Mouse (Mus musculus) MEL (cell line): Measurements from ENCODE around the gene Scin.

ENCODE experiments used
- CTCF ChIP-seq, 3 experiments: IDR thresholded peaks in 2 of 3; conservative IDR thresholded peaks in 1 of 3; 2 replicates each; pipeline ENCODE4 v1.5.1; 2011 to 2012; ENCODE audit warnings: low read length in 3 of 3, low read depth in 2 of 3, mild to moderate bottlenecking in 2 of 3, improper control_type of control experiment in 1 of 3, inconsistent platforms in 1 of 3, mixed read lengths in 1 of 3, moderate library complexity in 1 of 3; ENCODE audit not compliant: control insufficient read depth in 1 of 3, insufficient read depth in 1 of 3, poor library complexity in 1 of 3, severe bottlenecking in 1 of 3
- GABPA ChIP-seq: IDR thresholded peaks from 2 replicates; pipeline ENCODE4 v1.6.1; 2012; ENCODE audit warnings: low read depth, mild to moderate bottlenecking, inconsistent platforms, low read length, improper control_type of control experiment, moderate library complexity
- HCFC1 ChIP-seq: IDR thresholded peaks from 2 replicates; pipeline ENCODE4 v1.6.1; 2012; ENCODE audit warnings: low read depth, mild to moderate bottlenecking, inconsistent platforms, low read length, improper control_type of control experiment, moderate library complexity
- POLR2A ChIP-seq, 2 experiments: IDR thresholded peaks; 2 replicates each; pipeline ENCODE4 v1.6.1; 2011 to 2012; ENCODE audit warnings: low read length in 2 of 2, mild to moderate bottlenecking in 2 of 2, control low read depth in 1 of 2, improper control_type of control experiment in 1 of 2, low read depth in 1 of 2, moderate library complexity in 1 of 2; ENCODE audit not compliant: control insufficient read depth in 1 of 2, insufficient read depth in 1 of 2, poor library complexity in 1 of 2
- TAL1 ChIP-seq: IDR thresholded peaks from 2 replicates; pipeline ENCODE4 v1.6.1; 2012; ENCODE audit warnings: mild to moderate bottlenecking, inconsistent platforms, low read length, moderate library complexity, mixed read lengths
- ZNF384 ChIP-seq: IDR thresholded peaks from 2 replicates; pipeline ENCODE4 v1.6.1; 2012; ENCODE audit warnings: low read depth, mild to moderate bottlenecking, inconsistent platforms, low read length, improper control_type of control experiment

DNA sequence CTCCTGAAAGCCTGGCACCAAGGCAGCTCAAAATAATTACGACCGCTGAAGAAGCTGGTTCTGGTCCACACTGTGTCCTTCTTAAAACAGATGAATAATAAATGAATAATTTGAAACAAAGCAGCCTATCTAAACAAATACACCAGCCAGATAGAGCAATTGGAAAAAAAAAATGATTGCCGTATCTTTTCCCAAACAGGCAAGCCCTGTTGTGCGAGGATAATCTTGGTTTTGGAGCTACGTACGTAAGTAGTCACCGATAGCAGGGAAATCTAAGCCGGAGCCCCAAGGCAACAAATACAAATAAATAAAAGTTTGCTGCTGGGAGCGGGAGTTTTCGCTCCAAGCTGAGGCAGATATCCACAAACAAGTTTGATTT, 845 bp downstream of the Scin start:
- no peak for TF ChIP-seq CTCF (IDR thresholded peaks at IDR 0.05 in 2 of 3, conservative IDR thresholded peaks at IDR 0.05 in 1 of 3; ENCODE audit: control insufficient read depth in 1 of 3, insufficient read depth in 1 of 3, low read depth in 2 of 3, low read length in 3 of 3, poor library complexity in 1 of 3, severe bottlenecking in 1 of 3)
- no peak for TF ChIP-seq TAL1
- TF ChIP-seq GABPA: no peak
- TF ChIP-seq POLR2A (IDR thresholded peaks at IDR 0.05; ENCODE audit: control insufficient read depth in 1 of 2, insufficient read depth in 1 of 2, low read depth in 1 of 2, low read length in 2 of 2, poor library complexity in 1 of 2): no peak
- no peak for TF ChIP-seq ZNF384
- TF ChIP-seq HCFC1: no peak
